Comparison of ENCODE assay signal across 16 mouse cellular contexts in the genomic region with DNA sequence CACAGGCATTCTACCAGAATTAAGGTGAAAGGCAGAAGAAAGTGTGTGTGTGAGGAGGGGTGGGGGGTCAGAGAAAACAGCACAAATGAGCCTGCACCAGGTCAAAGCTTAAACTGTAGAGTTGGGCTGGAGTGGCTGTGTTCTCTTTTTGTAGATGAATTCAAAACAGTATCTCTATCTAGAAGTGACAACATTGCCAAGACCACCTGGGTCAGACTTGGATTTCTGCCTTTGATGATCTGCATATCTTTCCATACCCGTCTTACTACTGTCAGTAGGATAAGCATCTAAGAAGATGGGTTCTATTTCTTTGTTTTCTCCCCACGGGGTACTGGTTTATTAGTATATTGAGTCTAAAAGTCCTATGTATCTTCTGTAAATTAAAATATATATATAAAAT.
DNase-seq lines count a peak whose midpoint lies in the region; TF ChIP-seq lines count a peak whose summit lies in the region.
"Had no signal": no experiment of that assay in that cellular context is flagged by ENCODE, and none has a peak within 500 bp of the region (broad histone marks: within the 10 kb centered on the region; RNA-seq: fewer than 3 reads in every experiment).

No protein-coding gene starts in this region.

- intact Hi-C loops in left cerebral cortex, postnatal 4 days (cut with DNase I), result no loop called here
- intact Hi-C loops in left cerebral cortex, adult 2 months (cut with DNase I), result no loop called here

- no peak overlapping the region for H3K4me3 ChIP-seq in left cerebral cortex, adult 2 months

- DNase-seq in cerebellum, postnatal 10 days, result peak; percentile 70 to 76
- DNase-seq in cerebellum, adult 8-10 months, result no peak
- DNase-seq in cerebellum, postnatal 14 days, result peak; percentile 60 to 62
- no peak for DNase-seq in cerebellum, adult 18-20 months
- peak; percentile 9 for DNase-seq in left cerebral cortex, postnatal 4 days
- DNase-seq in left cerebral cortex, adult 2 months (ENCODE audit: extremely low spot score in 1 of 2, low spot score in 2 of 2), result no peak
- DNase-seq: adrenal gland, adult 2 months; adrenal gland, adult 8-10 months; adrenal gland, postnatal 10 days; adrenal gland, postnatal 14 days; adrenal gland, postnatal 25 days; adrenal gland, postnatal 36 days; B cell, adult 2 months; cerebellum, adult 11 months; cerebellum, adult 11-12 months; cerebellum, adult 2 months had no signal

- no peak overlapping the region for H3K27ac ChIP-seq in left cerebral cortex, adult 2 months

- TF ChIP-seq CTCF in left cerebral cortex, adult 2 months (IDR thresholded peaks at IDR 0.05), result no peak

Comparison
In these comparisons a context has a peak if more than half of its experiments do, and no peak if none do; other contexts are left out.
1. DNase-seq: peak in cerebellum, postnatal 10 days (2 of 2), cerebellum, postnatal 14 days (2 of 2) and left cerebral cortex, postnatal 4 days (single experiment); none in cerebellum, adult 8-10 months (single experiment), cerebellum, adult 18-20 months (0 of 2) and left cerebral cortex, adult 2 months (0 of 2).